Mouse (Mus musculus) lung, postnatal 0 days (tissue): ENCODE results near the gene Gm13287.

Experiments used
- CTCF ChIP-seq: IDR thresholded peaks from 2 replicates; pipeline ENCODE4 v1.5.1; 2016; ENCODE audit warnings: antibody characterized with exemption, mild to moderate bottlenecking
- EP300 ChIP-seq: IDR thresholded peaks from 2 replicates; pipeline ENCODE4 v1.6.1; 2016; ENCODE audit warnings: antibody characterized with exemption, mild to moderate bottlenecking, control low read depth

GRCm38 (mm10) chr4:88849698-88850097, 46.6 kb downstream of the Gm13287 start, which contains the start of gene Ifna1:
- TF ChIP-seq CTCF, result no peak
- TF ChIP-seq EP300, result no peak
